Mouse (Mus musculus): ENCODE results near the gene Pla2g3.

GRCm38 (mm10) chr11:3548564-3549295 lies 60.6 kb downstream of the Pla2g3 start:
- TF ChIP-seq CTCF (IDR thresholded peaks at IDR 0.05; ENCODE audit: low read depth, low read length) (no peak), POLR2A (IDR thresholded peaks at IDR 0.05; ENCODE audit: borderline replicate concordance, low read depth, low read length) (no peak)

All from bone marrow macrophage, adult 2 months (primary cell).